Mouse (Mus musculus): ENCODE measurements around the gene Fbll1.
"Not testable (repeated sequence)": the region's sequence is repeated elsewhere in the genome, so short reads cannot be mapped to it uniquely, and the experiment has no call there.

Fbll1 gene

GRCm38 (mm10) chr11:35798874-35799273 is at the start of gene Fbll1:
TSS of gene Fbll1 (minus strand) at chr11:35798884.
- DNase-seq, result peak in 1 of 2 experiments; percentile 12

- DNase-seq, result no peak
Observed at GRCm38 (mm10) chr11:35844299-35844698, 45.6 kb upstream of the Fbll1 start.

GRCm38 (mm10) chr11:35842560-35842959 is 43.9 kb upstream of the Fbll1 start:
- DNase-seq, result not testable (repeated sequence)

GRCm38 (mm10) chr11:35841738-35842325 is 43.1 kb upstream of the Fbll1 start:
- no peak for DNase-seq

- not testable (repeated sequence) for DNase-seq
Observed at GRCm38 (mm10) chr11:35840806-35841205, 42.1 kb upstream of the Fbll1 start.

GRCm38 (mm10) chr11:35840282-35840681 is 41.6 kb upstream of the Fbll1 start:
- DNase-seq, result no peak

GRCm38 (mm10) chr11:35838345-35839338 is 40.0 kb upstream of the Fbll1 start:
- DNase-seq, result peak; percentile 91

- DNase-seq, result no peak
Observed at GRCm38 (mm10) chr11:35837156-35838126, 38.8 kb upstream of the Fbll1 start.

GRCm38 (mm10) chr11:35834022-35834760 is 35.5 kb upstream of the Fbll1 start, which contains the start of gene Rars:
TSS of gene Rars (minus strand) at chr11:35834506.
- peak; percentile 92 to 95 for DNase-seq

GRCm38 (mm10) chr11:35833270-35833669 is 34.6 kb upstream of the Fbll1 start:
- no peak for DNase-seq

GRCm38 (mm10) chr11:35832139-35832538 is 33.5 kb upstream of the Fbll1 start:
- no peak for DNase-seq

GRCm38 (mm10) chr11:35827714-35828113 is 29.0 kb upstream of the Fbll1 start:
- DNase-seq, result no peak

GRCm38 (mm10) chr11:35816316-35816715 is 17.6 kb upstream of the Fbll1 start:
- DNase-seq, result no peak

- no peak for DNase-seq
Observed at GRCm38 (mm10) chr11:35811458-35811857, 12.8 kb upstream of the Fbll1 start.

- DNase-seq, result no peak
Observed at GRCm38 (mm10) chr11:35801332-35801731, 2.6 kb upstream of the Fbll1 start.

GRCm38 (mm10) chr11:35798495-35798820 is 226 bp downstream of the Fbll1 start:
- DNase-seq, result no peak

GRCm38 (mm10) chr11:35797751-35798494 is 761 bp downstream of the Fbll1 start:
- DNase-seq, result no peak

GRCm38 (mm10) chr11:35792800-35793199 is 5.9 kb downstream of the Fbll1 start:
- DNase-seq, result not testable (repeated sequence)

GRCm38 (mm10) chr11:35788443-35788842 is 10.2 kb downstream of the Fbll1 start:
- no peak for DNase-seq

- no peak for DNase-seq
Observed at GRCm38 (mm10) chr11:35784537-35784936, 14.1 kb downstream of the Fbll1 start.

GRCm38 (mm10) chr11:35784002-35784401 is 14.7 kb downstream of the Fbll1 start:
- no peak for DNase-seq

Data from lung, adult 18-20 months (tissue).